ENCODE assay signal across 8 mouse cellular contexts in genomic region chr12:27341871-27342690, GRCm38 (mm10). TPM values are rescaled to one million over a fixed set of nuclear protein-coding genes. Genes with fewer than 3 reads are reported as not detected.
DNase-seq lines count a peak whose midpoint lies in the region; ATAC-seq and TF ChIP-seq lines count a peak whose summit lies in the region.
"Had no signal": no experiment of that assay in that cellular context is flagged by ENCODE, and none has a peak within 500 bp of the region (broad histone marks: within the 10 kb centered on the region; RNA-seq: fewer than 3 reads in every experiment).

TSS of gene Sox11 (minus strand) at chr12:27342574.

- ATAC-seq in Patski = peak; percentile 40
- peak; percentile 12 for ATAC-seq in forebrain, postnatal 0 days
- peak; percentile 22 for ATAC-seq in hindbrain, embryonic 16.5 days
- ATAC-seq in midbrain, embryonic 14.5 days (ENCODE audit: low FRiP score, low TSS enrichment) = peak; percentile 51; the same call in 1 of the 2 replicates

- H3K4me2 ChIP-seq in forebrain, postnatal 0 days (ENCODE audit: low read depth) = peak within 1 kb of the TSS; percentile 61
- H3K4me2 ChIP-seq in hindbrain, embryonic 16.5 days (ENCODE audit: low read length) = peak within 1 kb of the TSS; percentile 75
- peak within 1 kb of the TSS; percentile 79 for H3K4me2 ChIP-seq in midbrain, embryonic 14.5 days (ENCODE audit: low read length)

- peak within 1 kb of the TSS; percentile 99 for H3K9ac ChIP-seq in forebrain, postnatal 0 days
- peak within 1 kb of the TSS; percentile 100 for H3K9ac ChIP-seq in hindbrain, embryonic 16.5 days (ENCODE audit: low read depth, low read length)
- peak within 1 kb of the TSS; percentile 100 for H3K9ac ChIP-seq in midbrain, embryonic 14.5 days (replicated peaks; ENCODE audit: low read length)

- H3K27ac ChIP-seq in forebrain, postnatal 0 days (ENCODE audit: low read depth, low read length) = peak within 1 kb of the TSS; percentile 98
- peak within 1 kb of the TSS; percentile 98 for H3K27ac ChIP-seq in hindbrain, embryonic 16.5 days (ENCODE audit: low read depth, low read length)
- peak within 1 kb of the TSS; percentile 100 for H3K27ac ChIP-seq in midbrain, embryonic 14.5 days (replicated peaks; ENCODE audit: low read depth, low read length)

- H3K9me3 ChIP-seq in E14TG2a.4 (ENCODE audit: low read length) = no peaks in the 10 kb centered on the region
- no peaks in the 10 kb centered on the region for H3K9me3 ChIP-seq in forebrain, postnatal 0 days (ENCODE audit: low read length)
- no peaks in the 10 kb centered on the region for H3K9me3 ChIP-seq in hindbrain, embryonic 16.5 days (ENCODE audit: control insufficient read depth, low read length)
- no peaks in the 10 kb centered on the region for H3K9me3 ChIP-seq in midbrain, embryonic 14.5 days (ENCODE audit: control insufficient read depth, low read length)

- POLR2A ChIA-PET in Patski (lab: Charles Lee) = interaction anchor here (0.7 to 1.4 kb wide), 2 partner anchors 11 to 150 kb away, joined by 3 to 5 read pairs; no protein-coding TSS in a partner anchor

- CTCF ChIA-PET in Patski (lab: Charles Lee) = no interaction called here

- peaks cover 35% of the 10 kb centered on the region for H3K4me1 ChIP-seq in E14TG2a.4 (replicated peaks; ENCODE audit: low read depth, low read length)
- no peaks in the 10 kb centered on the region for H3K4me1 ChIP-seq in forebrain, postnatal 0 days (ENCODE audit: insufficient read depth)
- peaks cover 5% of the 10 kb centered on the region; the same call in 1 of the 2 replicates for H3K4me1 ChIP-seq in hindbrain, embryonic 16.5 days (ENCODE audit: control insufficient read depth, insufficient read depth, low read depth, low read length)
- H3K4me1 ChIP-seq in midbrain, embryonic 14.5 days (ENCODE audit: control insufficient read depth, insufficient read depth, low read length) = peaks cover 8% of the 10 kb centered on the region; the same call in 1 of the 2 replicates

- no peak for TF ChIP-seq CTCF in E14TG2a.4 (conservative IDR thresholded peaks at IDR 0.05; ENCODE audit: low read length)
- TF ChIP-seq CTCF in Patski (IDR thresholded peaks at IDR 0.05) = no peak
- TF ChIP-seq CTCF in forebrain, postnatal 0 days (IDR thresholded peaks at IDR 0.05; ENCODE audit: low read depth) = no peak

- peaks cover 50% of the 10 kb centered on the region for H3K27me3 ChIP-seq in E14TG2a.4 (ENCODE audit: insufficient read depth, low read length)
- H3K27me3 ChIP-seq in Patski = no peaks in the 10 kb centered on the region
- no peaks in the 10 kb centered on the region for H3K27me3 ChIP-seq in forebrain, postnatal 0 days (ENCODE audit: insufficient read depth, low read length)
- no peaks in the 10 kb centered on the region for H3K27me3 ChIP-seq in hindbrain, embryonic 16.5 days (replicated peaks; ENCODE audit: control insufficient read depth, insufficient read depth, low read length)
- H3K27me3 ChIP-seq in midbrain, embryonic 14.5 days (ENCODE audit: control insufficient read depth, insufficient read depth, low read length) = no peaks in the 10 kb centered on the region

- no peaks in the 10 kb centered on the region for H3K36me3 ChIP-seq in E14TG2a.4 (ENCODE audit: insufficient read depth, low read length)
- no peaks in the 10 kb centered on the region for H3K36me3 ChIP-seq in forebrain, postnatal 0 days (ENCODE audit: insufficient read depth)
- H3K36me3 ChIP-seq in hindbrain, embryonic 16.5 days (ENCODE audit: control insufficient read depth, insufficient read depth, low read length) = no peaks in the 10 kb centered on the region
- peaks cover 20% of the 10 kb centered on the region; the same call in 1 of the 2 replicates for H3K36me3 ChIP-seq in midbrain, embryonic 14.5 days (ENCODE audit: control insufficient read depth, insufficient read depth, low read length)

- peak within 1 kb of the TSS; percentile 86 for H3K4me3 ChIP-seq in E14TG2a.4 (replicated peaks; ENCODE audit: low read length)
- peak within 1 kb of the TSS; percentile 87 for H3K4me3 ChIP-seq in forebrain, postnatal 0 days (ENCODE audit: low read depth, low read length)
- H3K4me3 ChIP-seq in hindbrain, embryonic 16.5 days (ENCODE audit: low read length) = peak within 1 kb of the TSS; percentile 95
- H3K4me3 ChIP-seq in midbrain, embryonic 14.5 days (replicated peaks; ENCODE audit: low read depth, low read length) = peak within 1 kb of the TSS; percentile 100

- intact Hi-C loops in left cerebral cortex, postnatal 25 days (cut with DNase I) = loop anchor here (2.0 to 5.0 kb wide), 6 partner anchors 255 to 1091 kb away; no protein-coding TSS in a partner anchor

- 2% methylated on average over 88 of the region's 95 CpGs for WGBS in forebrain, postnatal 0 days
- WGBS in hindbrain, embryonic 16.5 days = under 1% methylated on average over 60 of the region's 95 CpGs
- WGBS in midbrain, embryonic 14.5 days = under 1% methylated on average over 95 of the region's 95 CpGs

- in situ Hi-C loops in Patski (cut with MboI; ENCODE audit: low pct_unique_long_range_greater_than_20kb) = loop anchor here (5.0 to 10.0 kb wide), 7 partner anchors 133 to 1085 kb away; no protein-coding TSS in a partner anchor

- no peak for DNase-seq in Patski (ENCODE audit: low read depth, low spot score)
- peak; percentile 84 for DNase-seq in forebrain, postnatal 0 days
- peak; percentile 70 to 71 for DNase-seq in left cerebral cortex, postnatal 25 days (ENCODE audit: low spot score in 2 of 2)
- DNase-seq in midbrain, embryonic 14.5 days = peak; percentile 83
- DNase-seq in urinary bladder, postnatal 36 days (ENCODE audit: low spot score in 2 of 2) = peak; percentile 2 to 10

RNA-seq across cellular contexts. Expression of gene Sox11, which starts in this region (rescaled TPM):
- polyA plus RNA-seq in Patski (2021) = 21.2 TPM
- total RNA-seq in forebrain, postnatal 0 days (2014; rRNA removed) = 216 and 297 TPM in 2 replicates
- 245 and 288 TPM in 2 replicates for polyA plus RNA-seq in forebrain, postnatal 0 days (2015; fragmentation: Nextera tagmentation; extraction: Ambion mirVana)
- polyA plus RNA-seq in hindbrain, embryonic 16.5 days (2015; fragmentation: Nextera tagmentation; extraction: Ambion mirVana) = 179 and 238 TPM in 2 replicates
- 10 to 100 TPM; 17.3 to 17.4 TPM for total RNA-seq in left cerebral cortex, postnatal 25 days (2021)
- 615 and 827 TPM in 2 replicates for polyA plus RNA-seq in midbrain, embryonic 14.5 days (2014; fragmentation: Nextera tagmentation; extraction: Ambion mirVana)
- total RNA-seq: common myeloid progenitor, adult 5-6 weeks had no signal

Comparison
In these comparisons a context has a peak if more than half of its experiments do, and no peak if none do; other contexts are left out.
1. RNA of gene Sox11 (total RNA-seq): 216 to 297 TPM in forebrain, postnatal 0 days; 17.3 to 17.4 TPM in left cerebral cortex, postnatal 25 days; every median in the first group is over 10 times any median in the second.
2. Peak in every context shown above with its lines, with median percentiles within 50 percentile points of each other: H3K4me3 ChIP-seq, ATAC-seq, H3K27ac ChIP-seq, H3K4me2 ChIP-seq and H3K9ac ChIP-seq.